Mouse (Mus musculus) forebrain, embryonic 11.5 days (tissue): ENCODE data around the gene Uchl4. TPM values are rescaled to one million over a fixed set of nuclear protein-coding genes. Genes with fewer than 3 reads are reported as not detected.
"Not testable (repeated sequence)": the region's sequence is repeated elsewhere in the genome, so short reads cannot be mapped to it uniquely, and the experiment has no call there.

ENCODE experiments used
- ATAC-seq: fragments of 200-750 bp; cut with Nextera tagmentation; replicated peaks from 2 replicates; pipeline ENCODE4 v1.8.0; 2017; ENCODE audit warnings: moderate TSS enrichment; ENCODE audit not compliant: low FRiP score
- DNase-seq: peaks from one replicate; pipeline ENCODE4 v3.0.0-alpha.2; 2017; ENCODE audit warnings: low spot score
- H3K27ac ChIP-seq: fragments of 300-500 bp; sonication (generic); 2 replicates; pipeline ENCODE4 v1.5.1; 2014; ENCODE audit warnings: low read depth, low read length
- H3K27me3 ChIP-seq: fragments of 300-500 bp; sonication (generic); 2 replicates; pipeline ENCODE4 v1.6.1; 2014; ENCODE audit warnings: mild to moderate bottlenecking, low read length, mixed read lengths; ENCODE audit not compliant: control insufficient read depth, insufficient read depth
- H3K36me3 ChIP-seq: fragments of 300-500 bp; sonication (generic); 2 replicates; pipeline ENCODE4 v1.6.1; 2014; ENCODE audit warnings: mild to moderate bottlenecking, low read length, moderate library complexity, mixed read lengths; ENCODE audit not compliant: control insufficient read depth, insufficient read depth
- H3K4me1 ChIP-seq: fragments of 300-500 bp; sonication (generic); replicated peaks from 2 replicates; pipeline ENCODE4 v1.6.1; 2014; ENCODE audit warnings: low read length, mixed read lengths; ENCODE audit not compliant: control insufficient read depth, insufficient read depth
- H3K4me2 ChIP-seq: fragments of 300-500 bp; sonication (generic); 2 replicates; pipeline ENCODE4 v1.6.1; 2014; ENCODE audit warnings: low read depth, mild to moderate bottlenecking, low read length, moderate library complexity, mixed read lengths; ENCODE audit not compliant: severe bottlenecking
- H3K4me3 ChIP-seq: fragments of 300-500 bp; sonication (generic); 2 replicates; pipeline ENCODE4 v1.5.1; 2014; ENCODE audit warnings: low read depth, low read length
- H3K9ac ChIP-seq: fragments of 300-500 bp; sonication (generic); 2 replicates; pipeline ENCODE4 v1.6.1; 2014; ENCODE audit warnings: low read length
- H3K9me3 ChIP-seq: fragments of 300-500 bp; sonication (generic); 2 replicates; pipeline ENCODE4 v1.6.1; 2016; ENCODE audit warnings: low read length, mixed read lengths; ENCODE audit not compliant: control insufficient read depth
- WGBS: fragments of 180-500 bp; shearing (Covaris S2); extraction: QIAGEN DNeasy Blood & Tissue Kit; methylation state at CpG from one replicate; pipeline ENCODE4 v1.1.7; 2014; 5-methylcytosine and 5-hydroxymethylcytosine counted together
- polyA plus RNA-seq: library from polyadenylated mRNA; unstranded; fragments of >200 nt; fragmentation: Nextera tagmentation; extraction: Ambion mirVana; gene quantifications from 2 replicates; pipeline ENCODE4 v1.2.1, GENCODE M21; 2014

Gene Uchl4
- polyA plus RNA-seq, 1 experiment from 2014 or later: 4.9 TPM

DNA sequence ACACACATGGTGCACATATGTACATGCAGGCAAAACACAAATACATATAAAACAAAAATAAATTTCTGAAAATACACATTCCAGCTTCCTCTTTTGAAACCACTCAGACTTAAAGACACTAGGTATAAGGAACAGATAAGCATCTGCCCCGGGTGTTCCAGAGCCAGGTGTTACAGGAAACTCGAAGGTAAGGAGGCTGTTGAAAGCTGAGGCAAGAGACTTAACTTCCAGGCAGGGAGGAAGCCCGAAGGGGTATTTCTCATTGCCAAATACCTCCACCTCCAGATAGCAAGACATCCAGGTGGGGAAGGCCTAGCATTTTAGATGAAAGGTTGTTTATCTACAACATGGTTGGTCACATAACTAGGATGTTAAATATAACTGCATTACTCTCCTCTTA is 20.4 kb downstream of the Uchl4 start:
- Histone ChIP-seq H3K36me3 (no peaks in the 10 kb centered on the region), H3K9me3 (no peaks in the 10 kb centered on the region), H3K4me3 (no peak overlapping the region), H3K4me2 (no peak overlapping the region), H3K27ac (no peak overlapping the region), H3K27me3 (no peaks in the 10 kb centered on the region), H3K4me1 (peaks cover 8% of the 10 kb centered on the region; the same call in 1 of the 2 replicates), H3K9ac (no peak overlapping the region)
- DNase-seq (no peak), ATAC-seq (no peak)
- WGBS: 84% methylated on average over 3 of the region's 3 CpGs

DNA sequence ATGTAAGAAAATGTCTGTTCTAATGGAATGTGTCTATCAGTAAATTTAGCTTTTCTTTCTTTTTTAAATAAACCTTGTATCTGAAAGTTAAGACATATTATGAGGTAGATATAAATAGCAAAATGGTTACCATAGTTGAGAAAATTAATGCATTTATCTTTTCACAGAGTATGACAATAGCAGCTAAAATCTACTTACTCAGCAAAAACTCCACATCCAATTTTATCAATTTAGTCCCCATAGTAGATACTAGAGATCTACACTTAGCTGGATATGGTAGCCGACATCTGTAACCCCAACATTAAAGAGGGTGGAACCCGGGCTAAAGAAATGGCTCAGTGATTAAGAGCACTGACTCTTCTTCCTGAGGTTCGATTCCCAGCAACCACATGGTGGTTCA is 21.2 kb downstream of the Uchl4 start:
- ATAC-seq: no peak
- H3K4me3 ChIP-seq: no peak overlapping the region
- DNase-seq: no peak
- no peaks in the 10 kb centered on the region for H3K9me3 ChIP-seq
- WGBS: 88% methylated on average over 3 of the region's 3 CpGs
- peaks cover 8% of the 10 kb centered on the region; the same call in 1 of the 2 replicates for H3K4me1 ChIP-seq
- H3K27me3 ChIP-seq: no peaks in the 10 kb centered on the region
- no peaks in the 10 kb centered on the region for H3K36me3 ChIP-seq
- H3K9ac ChIP-seq: no peak overlapping the region
- no peak overlapping the region for H3K27ac ChIP-seq
- H3K4me2 ChIP-seq: no peak overlapping the region

DNA sequence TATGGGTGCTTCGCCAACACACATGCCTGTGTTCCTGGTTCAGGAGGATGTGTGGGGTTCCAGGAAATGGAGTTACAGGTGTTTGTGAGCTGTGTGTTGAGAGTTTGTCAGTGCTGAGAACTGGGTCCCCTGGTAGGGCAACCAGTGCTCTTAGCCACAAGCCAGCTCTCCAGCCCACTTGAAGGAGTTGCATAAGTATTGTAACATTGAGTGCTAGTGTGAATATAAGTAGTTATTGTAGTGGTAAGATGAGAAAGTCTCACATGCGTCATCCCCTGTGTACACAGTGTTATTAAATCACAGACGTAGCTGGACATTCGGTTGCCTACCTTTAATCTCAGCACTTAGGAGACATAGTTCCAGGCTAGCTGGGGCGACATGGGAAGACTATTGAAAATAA is 24.9 kb downstream of the Uchl4 start:
- DNase-seq: no peak
- H3K27ac ChIP-seq: no peak overlapping the region
- H3K9ac ChIP-seq: no peak overlapping the region
- no peaks in the 10 kb centered on the region for H3K9me3 ChIP-seq
- H3K4me3 ChIP-seq: no peak overlapping the region
- no peak for ATAC-seq
- H3K36me3 ChIP-seq: no peaks in the 10 kb centered on the region
- H3K27me3 ChIP-seq: no peaks in the 10 kb centered on the region
- H3K4me2 ChIP-seq: no peak overlapping the region
- WGBS: 88% methylated on average over 5 of the region's 5 CpGs
- H3K4me1 ChIP-seq: no peaks in the 10 kb centered on the region

DNA sequence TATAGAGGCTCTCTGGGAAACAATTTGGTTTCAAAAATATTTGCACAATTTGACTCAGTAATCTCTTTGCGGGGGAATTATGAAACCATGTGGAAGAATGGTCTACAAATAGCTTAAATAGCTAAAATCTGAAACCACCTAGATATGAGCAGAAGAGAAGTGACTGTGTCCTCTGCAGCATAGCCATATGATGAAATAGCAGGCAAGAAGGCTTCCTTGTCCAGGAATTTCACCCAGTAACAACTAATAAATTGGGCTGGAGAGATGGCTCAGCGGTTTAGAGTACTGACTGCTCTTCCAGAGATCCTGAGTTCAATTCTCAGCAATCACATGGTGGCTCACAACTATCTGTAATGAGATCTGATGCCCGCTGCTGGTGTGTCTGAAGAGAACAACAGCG is 26.0 kb downstream of the Uchl4 start:
- WGBS: 87% methylated on average over 4 of the region's 4 CpGs
- no peak overlapping the region for H3K4me3 ChIP-seq

DNA sequence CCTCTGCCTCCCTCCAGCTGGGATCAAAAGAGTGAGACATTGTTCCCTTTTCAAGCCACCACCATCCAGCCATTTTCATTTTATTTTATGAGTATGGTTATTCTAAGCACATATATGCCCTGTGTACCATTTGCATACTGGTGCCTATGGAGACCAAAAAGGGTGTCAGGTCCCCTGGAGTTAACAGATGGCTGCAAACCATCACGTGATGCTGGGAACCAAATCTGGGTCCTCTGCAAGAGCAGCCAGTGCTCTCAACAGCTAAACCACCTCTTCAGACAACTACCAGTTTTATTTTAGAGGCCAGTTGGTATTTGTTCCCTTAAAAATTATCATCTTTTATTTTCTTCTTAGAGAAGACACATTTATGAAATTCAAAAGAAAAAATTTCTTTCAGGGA is 29.8 kb downstream of the Uchl4 start:
- no peak overlapping the region for H3K9ac ChIP-seq
- ATAC-seq: no peak
- H3K4me1 ChIP-seq: no peaks in the 10 kb centered on the region
- H3K4me3 ChIP-seq: no peak overlapping the region
- DNase-seq: no peak
- H3K27me3 ChIP-seq: no peaks in the 10 kb centered on the region
- H3K36me3 ChIP-seq: no peaks in the 10 kb centered on the region
- no peaks in the 10 kb centered on the region for H3K9me3 ChIP-seq
- no peak overlapping the region for H3K27ac ChIP-seq
- H3K4me2 ChIP-seq: no peak overlapping the region
- WGBS: 65% methylated on average over 1 of the region's 1 CpGs

More for the DNA sequence above, 26.0 kb downstream of the Uchl4 start:
- Histone ChIP-seq H3K9ac (no peak overlapping the region), H3K36me3 (no peaks in the 10 kb centered on the region), H3K4me1 (no peaks in the 10 kb centered on the region), H3K27me3 (no peaks in the 10 kb centered on the region), H3K9me3 (no peaks in the 10 kb centered on the region), H3K27ac (no peak overlapping the region), H3K4me2 (no peak overlapping the region)
- no peak for ATAC-seq
- no peak for DNase-seq

DNA sequence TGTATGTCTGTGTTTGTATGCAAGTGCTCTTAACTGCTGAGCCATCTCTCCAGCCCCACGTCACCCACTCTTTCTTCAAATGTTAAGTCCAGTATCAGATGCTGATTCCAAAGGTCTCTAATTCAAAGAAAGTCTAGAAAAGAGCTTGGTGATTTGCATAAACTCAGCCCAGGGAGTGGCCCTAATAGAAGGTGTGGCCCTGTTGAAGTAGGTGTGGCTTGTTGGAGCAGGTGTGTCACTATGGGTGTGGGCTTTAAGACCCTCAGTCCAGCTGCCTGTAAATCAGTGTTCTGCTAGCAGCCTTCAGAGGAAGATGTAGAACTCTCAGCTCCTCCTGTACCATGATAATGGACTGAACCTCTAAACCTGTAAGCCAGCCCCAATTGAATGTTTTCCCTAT is 32.2 kb downstream of the Uchl4 start:
- H3K4me1 ChIP-seq: no peaks in the 10 kb centered on the region
- no peak overlapping the region for H3K4me2 ChIP-seq
- H3K36me3 ChIP-seq: no peaks in the 10 kb centered on the region
- H3K4me3 ChIP-seq: no peak overlapping the region
- H3K27me3 ChIP-seq: no peaks in the 10 kb centered on the region
- no peak overlapping the region for H3K9ac ChIP-seq
- no peak for DNase-seq
- no peaks in the 10 kb centered on the region for H3K9me3 ChIP-seq
- no peak for ATAC-seq
- 89% methylated on average over 1 of the region's 1 CpGs for WGBS
- no peak overlapping the region for H3K27ac ChIP-seq

DNA sequence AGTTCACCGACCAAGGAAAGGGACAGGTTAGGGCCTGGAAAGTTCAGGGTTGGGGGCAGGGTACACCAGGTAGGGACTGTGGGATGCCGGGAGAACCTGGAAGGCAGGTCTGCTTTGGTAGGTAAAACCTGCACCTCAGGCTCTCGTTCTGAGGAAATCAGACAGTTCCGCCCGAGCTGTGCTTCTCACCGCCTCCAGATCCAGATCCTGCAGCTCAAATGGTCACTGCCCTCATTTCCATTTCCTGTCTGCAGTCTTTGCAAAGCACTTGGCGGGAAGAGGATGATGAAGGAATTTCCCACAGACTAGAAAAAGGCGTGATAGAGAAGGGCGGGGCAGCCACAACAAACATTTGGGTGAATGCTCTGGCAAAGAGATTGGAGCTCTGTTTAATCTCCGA is 33.2 kb downstream of the Uchl4 start:
- Histone ChIP-seq H3K36me3 (no peaks in the 10 kb centered on the region), H3K4me3 (no peak overlapping the region), H3K27ac (no peak overlapping the region), H3K4me1 (no peaks in the 10 kb centered on the region), H3K9me3 (no peaks in the 10 kb centered on the region), H3K27me3 (no peaks in the 10 kb centered on the region), H3K9ac (no peak overlapping the region), H3K4me2 (no peak overlapping the region)
- 89% methylated on average over 10 of the region's 10 CpGs for WGBS
- DNase-seq (no peak), ATAC-seq (no peak)

DNA sequence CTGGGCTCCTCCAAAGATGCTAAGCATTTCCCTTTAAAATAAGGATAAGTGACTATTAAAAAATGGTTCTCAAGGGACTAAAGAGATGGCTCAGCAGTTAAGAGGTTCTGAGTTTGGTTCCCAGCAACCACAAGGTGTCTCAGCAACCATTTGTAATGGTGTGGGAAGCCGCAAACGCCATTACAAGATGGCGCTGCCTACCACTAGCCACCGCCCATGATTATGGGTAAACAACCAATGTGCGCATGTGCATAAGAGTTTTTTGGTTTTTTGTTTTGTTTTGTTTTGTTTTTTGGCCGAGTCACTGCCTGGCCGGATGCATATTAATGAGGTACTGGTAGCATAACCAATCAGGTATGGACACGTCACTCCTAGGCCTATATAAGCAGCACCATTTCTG is 33.8 kb downstream of the Uchl4 start:
- DNase-seq, H3K27me3 ChIP-seq, ATAC-seq, H3K4me1 ChIP-seq, H3K4me3 ChIP-seq, H3K9me3 ChIP-seq, H3K36me3 ChIP-seq, H3K27ac ChIP-seq, H3K9ac ChIP-seq, H3K4me2 ChIP-seq: not testable (repeated sequence)
- 92% methylated on average over 8 of the region's 8 CpGs for WGBS

DNA sequence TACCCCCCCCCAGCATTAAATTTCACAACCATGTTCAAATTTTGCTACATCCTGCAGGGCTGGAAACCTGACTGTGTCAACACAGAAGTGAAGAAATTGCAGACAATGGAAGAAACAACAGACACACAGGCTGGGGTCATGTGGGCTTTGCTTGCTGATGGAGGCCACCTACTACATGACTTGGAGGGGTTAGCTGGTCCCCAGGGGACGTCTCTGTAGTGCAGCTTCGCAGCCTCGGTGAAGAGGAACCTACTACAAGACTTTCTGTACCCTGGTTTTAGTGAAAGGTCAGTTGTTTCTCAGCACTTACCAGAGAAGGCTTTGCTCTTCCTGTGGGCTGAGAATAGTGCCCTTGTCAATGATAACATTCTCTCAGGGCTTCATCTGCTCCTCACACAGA is 36.2 kb downstream of the Uchl4 start:
- Histone ChIP-seq H3K27me3 (no peaks in the 10 kb centered on the region), H3K4me2 (no peak overlapping the region), H3K4me1 (no peaks in the 10 kb centered on the region), H3K9ac (no peak overlapping the region), H3K4me3 (no peak overlapping the region), H3K27ac (no peak overlapping the region), H3K9me3 (no peaks in the 10 kb centered on the region), H3K36me3 (no peaks in the 10 kb centered on the region)
- ATAC-seq: no peak
- 78% methylated on average over 3 of the region's 3 CpGs for WGBS
- DNase-seq: no peak
